Mouse (Mus musculus) small intestine, adult 2 months (tissue): ENCODE measurements around the gene Sema4c. TPM values are rescaled to one million over a fixed set of nuclear protein-coding genes. Genes with fewer than 3 reads are reported as not detected.

ENCODE experiments used
- H3K27ac ChIP-seq: fragments of 200-500 bp; 2 replicates; pipeline ENCODE4 v1.5.1; 2012; ENCODE audit warnings: low read depth, low read length, control low read depth, inconsistent platforms; ENCODE audit not compliant: insufficient read depth
- H3K27me3 ChIP-seq: fragments of 200-500 bp; 2 replicates; pipeline ENCODE4 v1.6.1; 2012; ENCODE audit warnings: mild to moderate bottlenecking, moderate library complexity, low read length, inconsistent platforms; ENCODE audit not compliant: control insufficient read depth, insufficient read depth
- H3K36me3 ChIP-seq: fragments of 200-500 bp; 2 replicates; pipeline ENCODE4 v1.6.1; 2012; ENCODE audit warnings: mild to moderate bottlenecking, low read length, control low read depth, inconsistent platforms; ENCODE audit not compliant: control insufficient read depth, insufficient read depth
- H3K4me1 ChIP-seq: fragments of 200-500 bp; 2 replicates; pipeline ENCODE4 v1.6.1; 2012; ENCODE audit warnings: low read length, inconsistent platforms, mixed read lengths; ENCODE audit not compliant: control insufficient read depth, insufficient read depth, insufficient read length
- H3K4me3 ChIP-seq: fragments of 200-500 bp; 2 replicates; pipeline ENCODE4 v1.5.1; 2012; ENCODE audit warnings: low read depth, mild to moderate bottlenecking, control low read depth, inconsistent platforms, low read length, moderate library complexity
- CTCF ChIP-seq: fragments of 200-500 bp; IDR thresholded peaks from 2 replicates; pipeline ENCODE4 v1.5.1; 2012; ENCODE audit warnings: low read depth, mild to moderate bottlenecking, control low read depth, inconsistent platforms, low read length, moderate library complexity, mixed read lengths; ENCODE audit not compliant: insufficient replicate concordance, insufficient read length; ENCODE audit errors: extremely low read depth
- POLR2A ChIP-seq: fragments of 200-500 bp; IDR thresholded peaks from 2 replicates; pipeline ENCODE4 v1.6.1; 2012; ENCODE audit warnings: low read depth, mild to moderate bottlenecking, control low read depth, inconsistent platforms, low read length, moderate library complexity
- WGBS: fragments of 180-500 bp; shearing (Covaris S2); methylation state at CpG from one replicate; pipeline ENCODE4 v1.1.7; 2018; 5-methylcytosine and 5-hydroxymethylcytosine counted together
- polyA plus RNA-seq: library from polyadenylated mRNA; depleted of rRNA; stranded (reverse); fragments of >200 nt; gene quantifications from 2 replicates; pipeline ENCODE4 v1.2.3, GENCODE M21; 2012; rRNA removed

Sema4c gene
- polyA plus RNA-seq, 1 experiment: 6.0 TPM

DNA sequence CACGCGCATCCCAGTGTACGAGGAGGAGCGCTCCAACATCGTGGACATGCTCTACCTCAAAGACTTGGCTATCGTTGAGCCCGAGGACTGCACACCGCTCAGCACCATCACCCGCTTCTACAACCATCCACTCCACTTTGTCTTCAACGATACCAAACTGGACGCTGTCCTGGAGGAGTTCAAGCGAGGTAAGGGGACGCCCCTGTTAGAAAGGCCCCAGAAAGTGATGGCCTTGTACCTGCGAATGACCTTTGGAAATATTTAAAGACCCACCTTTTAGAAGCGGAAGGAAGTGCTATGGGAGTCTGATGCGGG is 45.2 kb downstream of the Sema4c start:
- H3K4me1 ChIP-seq: peaks cover 4% of the 10 kb centered on the region
- TF ChIP-seq POLR2A (no peak), CTCF (no peak)
- peak overlapping the region; percentile 85 for H3K4me3 ChIP-seq
- no peak overlapping the region for H3K27ac ChIP-seq
- H3K27me3 ChIP-seq: no peaks in the 10 kb centered on the region
- 0 out of 2 replicates have a peak, but pooled peaks cover 4% of the 10 kb centered on the region for H3K36me3 ChIP-seq
- 4% methylated on average over 16 of the region's 16 CpGs for WGBS

DNA sequence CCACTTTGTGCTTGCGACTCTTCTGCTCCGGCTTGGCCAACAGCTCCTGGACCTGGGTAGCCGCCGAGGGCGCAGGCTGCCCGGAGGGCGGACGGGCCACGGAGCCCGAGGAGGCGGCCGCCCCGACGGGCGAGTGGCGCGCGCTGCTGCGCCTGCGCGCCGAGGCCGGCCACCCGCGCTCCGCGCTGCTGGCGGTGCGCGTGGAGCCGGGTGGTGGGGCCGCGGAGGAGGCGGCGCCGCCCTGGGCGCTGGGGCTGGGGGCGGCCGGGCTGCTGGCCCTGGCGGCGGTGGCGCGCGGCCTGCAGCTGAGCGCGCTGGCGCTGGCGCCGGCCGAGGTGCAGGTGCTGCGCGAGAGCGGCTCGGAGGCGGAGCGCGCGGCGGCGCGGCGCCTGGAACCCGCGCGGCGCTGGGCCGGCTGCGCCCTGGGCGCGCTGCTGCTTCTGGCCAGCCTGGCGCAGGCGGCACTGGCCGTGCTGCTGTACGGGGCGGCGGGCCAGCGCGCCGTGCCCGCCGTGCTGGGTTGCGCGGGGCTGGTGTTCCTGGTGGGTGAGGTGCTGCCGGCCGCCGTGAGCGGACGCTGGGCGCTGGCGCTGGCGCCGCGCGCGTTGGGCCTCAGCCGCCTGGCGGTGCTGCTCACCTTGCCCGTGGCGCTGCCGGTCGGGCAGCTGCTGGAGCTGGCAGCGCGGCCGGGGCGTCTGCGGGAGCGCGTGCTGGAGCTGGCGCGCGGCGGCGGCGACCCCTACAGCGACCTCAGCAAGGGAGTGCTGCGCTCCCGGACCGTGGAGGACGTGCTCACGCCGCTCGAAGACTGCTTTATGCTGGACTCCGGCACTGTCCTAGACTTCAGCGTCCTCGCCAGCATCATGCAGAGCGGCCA is 45.8 kb downstream of the Sema4c start:
- H3K27me3 ChIP-seq: no peaks in the 10 kb centered on the region
- WGBS: 7% methylated on average over 126 of the region's 126 CpGs
- H3K4me3 ChIP-seq: peak overlapping the region; percentile 85
- H3K36me3 ChIP-seq: peaks cover 10% of the 10 kb centered on the region
- peak overlapping the region; percentile 71 for H3K27ac ChIP-seq
- H3K4me1 ChIP-seq: peaks cover 6% of the 10 kb centered on the region
- TF ChIP-seq POLR2A (no peak), CTCF (no peak)

DNA sequence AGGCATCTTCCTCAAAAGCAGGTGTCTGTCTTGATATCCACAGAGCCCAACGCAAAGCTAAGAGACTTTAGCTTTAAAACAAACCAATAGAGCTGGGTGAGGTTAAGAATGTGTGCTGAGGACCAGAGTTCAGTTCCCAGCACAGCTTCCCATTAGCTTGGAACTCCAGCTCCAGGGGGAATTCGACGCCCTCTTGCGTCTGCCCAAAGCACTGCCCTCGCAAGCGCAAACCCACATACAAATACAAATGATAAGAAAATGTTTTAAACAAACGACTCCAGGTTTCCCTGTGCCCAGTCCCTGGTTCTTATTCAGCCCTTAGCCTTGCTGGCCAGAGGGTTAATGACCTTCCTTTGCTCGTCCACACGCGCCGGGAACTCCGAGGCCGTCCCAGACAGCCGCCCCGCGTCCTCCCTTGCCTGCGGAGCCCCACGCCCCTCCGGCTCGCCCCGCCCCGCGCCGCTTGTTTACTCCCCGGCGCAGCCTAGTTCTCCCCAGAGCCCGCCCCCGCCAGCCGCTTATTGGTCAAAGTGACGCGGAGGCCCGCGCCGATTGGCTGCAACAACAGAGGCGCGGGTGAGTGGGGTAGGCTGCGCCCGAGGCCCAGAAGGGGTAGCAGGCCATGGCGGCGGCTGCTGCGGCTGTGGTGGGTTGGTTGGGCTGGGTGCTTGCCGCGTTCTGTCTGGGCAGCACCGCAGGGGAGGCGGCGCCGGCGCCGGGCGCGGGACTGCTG is 46.7 kb downstream of the Sema4c start, which contains the start of gene Cnnm3:
Cnnm3 (plus strand) TSS at position 579 of the 733 bp plus-strand sequence.
- Histone ChIP-seq H3K27me3 (no peaks in the 10 kb centered on the region), H3K27ac (peak within 1 kb of the TSS; percentile 71), H3K4me3 (peak within 1 kb of the TSS; percentile 85), H3K36me3 (peaks cover 15% of the 10 kb centered on the region), H3K4me1 (peaks cover 6% of the 10 kb centered on the region)
- TF ChIP-seq POLR2A (peak; percentile 82), CTCF (peak; percentile 64; the same call in 1 of the 2 replicates)
- 2% methylated on average over 51 of the region's 51 CpGs for WGBS

DNA sequence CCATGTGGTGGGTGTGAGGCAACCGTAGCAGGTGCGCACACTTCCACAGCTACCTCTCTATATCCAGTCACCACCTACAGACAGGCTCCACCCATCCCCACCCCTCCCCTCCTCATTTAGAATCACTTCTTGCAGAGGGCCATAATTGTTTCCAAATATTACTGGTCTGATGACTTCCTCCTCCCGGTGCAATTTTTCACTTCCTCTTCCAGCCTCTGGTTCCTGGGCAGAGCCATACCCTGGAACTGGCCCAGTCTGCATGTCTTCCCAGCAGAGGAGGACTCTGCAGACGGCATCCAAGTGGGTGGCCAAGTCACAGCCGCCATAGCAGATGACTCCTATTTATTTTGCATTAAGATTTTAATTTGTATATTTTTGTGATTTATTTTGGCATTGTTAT is 49.9 kb downstream of the Sema4c start:
- Histone ChIP-seq H3K4me1 (peaks cover 6% of the 10 kb centered on the region), H3K36me3 (peaks cover 36% of the 10 kb centered on the region), H3K4me3 (no peak overlapping the region), H3K27ac (no peak overlapping the region), H3K27me3 (no peaks in the 10 kb centered on the region)
- WGBS: 48% methylated on average over 5 of the region's 5 CpGs
- no peak for TF ChIP-seq POLR2A
- TF ChIP-seq CTCF: no peak

DNA sequence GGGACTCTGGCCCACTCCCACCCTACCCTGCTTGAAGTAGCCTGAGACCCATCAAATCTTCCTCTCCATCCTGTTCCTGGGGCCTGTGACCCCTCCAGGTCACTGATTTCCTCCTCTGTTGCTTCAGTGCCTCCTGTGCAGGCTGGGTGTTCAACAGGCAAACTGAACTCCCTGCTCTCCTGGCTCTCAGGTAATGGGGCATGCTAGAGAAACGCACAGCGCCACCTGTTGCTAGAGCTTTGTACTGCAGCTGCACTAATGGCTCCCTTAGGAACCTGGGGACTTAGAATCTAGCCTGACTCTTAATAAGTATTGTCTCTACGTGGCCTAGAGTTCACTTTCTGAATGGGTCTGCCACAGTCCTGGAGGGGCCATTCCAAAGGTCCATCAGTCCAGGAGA is 56.9 kb downstream of the Sema4c start:
- Histone ChIP-seq H3K27me3 (no peaks in the 10 kb centered on the region), H3K4me1 (no peaks in the 10 kb centered on the region), H3K27ac (no peak overlapping the region), H3K36me3 (peaks cover 62% of the 10 kb centered on the region), H3K4me3 (no peak overlapping the region)
- 3% methylated on average over 3 of the region's 3 CpGs for WGBS
- no peak for TF ChIP-seq POLR2A
- peak; percentile 83; the same call in 1 of the 2 replicates for TF ChIP-seq CTCF

Other genes with a start within 250 kb of the Sema4c start
- 18.5 and 40.8 TPM in 2 replicates for gene Kansl3, start 189.2 kb downstream of the Sema4c start, polyA plus RNA-seq
- not detected in 2 replicates for gene Fer1l5, start 186.1 kb downstream of the Sema4c start, polyA plus RNA-seq
- gene Lman2l, start 113.1 kb downstream of the Sema4c start, polyA plus RNA-seq: 3.9 and 5.5 TPM in 2 replicates
- gene Cnnm4, start 86.7 kb downstream of the Sema4c start, polyA plus RNA-seq: 29.1 and 107 TPM in 2 replicates
- gene Cnnm3, start 46.5 kb downstream of the Sema4c start, polyA plus RNA-seq: 7.1 and 13.0 TPM in 2 replicates
- 5.2 and 5.8 TPM in 2 replicates for gene Ankrd23, start 21.5 kb downstream of the Sema4c start, polyA plus RNA-seq
- gene Gm42417, start 18.9 kb downstream of the Sema4c start, polyA plus RNA-seq: not detected in 2 replicates
- 10.3 and 13.5 TPM in 2 replicates for gene Ankrd39, start 10.9 kb downstream of the Sema4c start, polyA plus RNA-seq
- 0.29 TPM in 1 of 2 replicates, not detected in the other for gene Fam178b, start 124.8 kb upstream of the Sema4c start, polyA plus RNA-seq
- gene Cox5b, start 133.1 kb upstream of the Sema4c start, polyA plus RNA-seq: 1,137 and 1,468 TPM in 2 replicates
- not detected in 2 replicates for gene 4933424G06Rik, start 151.8 kb upstream of the Sema4c start, polyA plus RNA-seq
- 61.6 and 81.6 TPM in 2 replicates for gene Actr1b, start 156.1 kb upstream of the Sema4c start, polyA plus RNA-seq
- gene Zap70, start 203.4 kb upstream of the Sema4c start, polyA plus RNA-seq: 7.1 and 13.1 TPM in 2 replicates